Mouse (Mus musculus) neutrophil, adult 83 days (primary cell): Measurements from ENCODE around the gene Anapc15. TPM values are rescaled to one million over a fixed set of nuclear protein-coding genes. Genes with fewer than 3 reads are reported as not detected.

Experiments used
- total RNA-seq, 2 experiments: library from RNA; stranded (reverse); gene quantifications; one replicate each; pipeline ENCODE4 v1.2.4; 2023

The Anapc15 gene
- total RNA-seq, result 10 to 100 TPM; 50.0 to 57.1 TPM

DNA sequence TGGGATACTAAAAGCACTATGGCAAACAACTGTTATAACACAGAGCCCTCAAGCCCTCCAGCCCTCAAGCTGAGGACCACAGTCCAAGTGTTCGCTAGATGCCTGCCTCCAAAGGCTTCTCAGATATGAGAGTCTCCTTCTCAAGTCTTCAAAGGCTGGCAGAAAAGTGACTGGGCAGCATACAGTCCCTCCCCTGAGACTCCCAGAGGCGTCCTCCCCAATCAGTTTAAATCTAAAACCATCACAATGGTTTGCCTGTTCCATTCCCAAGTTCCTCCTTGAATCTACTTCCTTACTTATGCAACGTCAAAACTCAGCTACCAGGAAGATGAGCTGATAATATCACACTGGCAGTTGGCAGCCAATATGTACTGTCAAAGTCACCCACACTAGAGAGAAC, at the start of gene Anapc15:
Gene Anapc15 (plus strand): TSS at position 301 of the 400 bp plus-strand sequence.

GRCm38 (mm10) chr7:101817861-101818401, 45.6 kb upstream of the Anapc15 start, which contains the start of gene Phox2a:
Gene Phox2a (plus strand): TSS chr7:101818313.

DNA sequence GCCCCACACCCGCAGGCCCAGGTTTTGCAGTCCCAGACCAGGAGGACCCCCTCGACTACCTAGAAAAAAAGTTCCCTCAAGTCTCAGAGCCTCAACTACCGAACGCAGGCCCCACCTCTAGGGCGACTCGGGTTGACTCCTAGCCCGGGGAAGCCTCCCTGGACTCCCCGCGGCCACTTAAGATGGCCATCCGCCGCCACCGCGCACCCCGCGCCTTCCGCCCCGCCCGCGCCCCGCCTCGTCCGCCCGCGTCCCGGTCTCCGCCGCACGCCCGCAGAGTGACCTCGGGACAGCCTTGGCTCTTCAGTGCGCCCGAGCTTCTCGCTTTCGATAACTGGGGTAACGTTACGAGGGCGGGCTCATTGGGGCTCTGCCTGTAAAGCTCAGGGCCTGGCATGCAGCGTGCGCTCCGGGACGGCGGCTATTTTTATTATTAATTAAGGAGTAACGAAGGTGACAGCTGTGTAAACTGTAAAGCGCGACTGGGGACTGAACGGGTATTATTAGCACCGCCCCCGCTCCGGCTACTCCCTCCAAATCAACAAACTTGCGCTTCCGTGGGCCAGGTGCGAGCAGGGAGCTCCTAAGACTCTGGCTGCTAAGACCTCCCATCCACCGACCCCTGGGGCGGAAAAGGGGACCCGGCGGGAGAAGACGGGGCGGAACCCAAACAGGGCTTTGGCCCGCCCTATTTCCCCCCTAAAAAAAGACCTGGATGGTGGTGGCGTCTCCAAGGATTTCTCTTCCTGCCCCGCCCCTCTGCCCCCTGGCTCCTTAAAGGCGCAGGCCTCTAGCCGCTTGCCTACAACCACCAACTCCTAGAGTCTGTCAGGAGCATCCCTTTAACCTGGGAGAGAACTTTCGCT, 25.7 kb upstream of the Anapc15 start, which contains the start of gene Inppl1:
Gene Inppl1 (minus strand): TSS at position 624 of the 866 bp plus-strand sequence.

GRCm38 (mm10) chr7:101857094-101857493, 6.4 kb upstream of the Anapc15 start, which contains the start of gene Folr2:
Gene Folr2 (minus strand): TSS chr7:101857194.

DNA sequence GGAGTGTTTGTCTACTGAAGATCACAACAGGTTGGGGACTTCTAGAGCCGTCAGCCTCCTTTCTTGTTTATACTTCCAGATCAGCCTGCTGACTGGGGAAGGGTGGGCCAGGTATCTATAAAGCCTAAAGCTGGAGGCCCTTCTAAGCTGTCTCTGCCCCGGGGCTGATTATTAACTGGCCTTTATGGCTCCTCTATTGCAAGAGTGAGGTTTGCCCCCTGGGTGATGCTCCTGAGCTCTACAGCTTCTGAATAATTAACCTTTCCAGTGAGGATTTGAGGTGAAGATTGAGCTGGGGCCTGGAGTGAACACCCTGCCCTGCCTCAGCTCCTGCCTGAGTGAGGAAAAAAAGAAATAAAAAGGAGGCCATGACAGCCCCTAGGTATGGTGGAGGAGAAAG, 7.1 kb downstream of the Anapc15 start, which contains the start of gene Folr1:
Gene Folr1 (minus strand): TSS at position 160 of the 400 bp plus-strand sequence.

DNA sequence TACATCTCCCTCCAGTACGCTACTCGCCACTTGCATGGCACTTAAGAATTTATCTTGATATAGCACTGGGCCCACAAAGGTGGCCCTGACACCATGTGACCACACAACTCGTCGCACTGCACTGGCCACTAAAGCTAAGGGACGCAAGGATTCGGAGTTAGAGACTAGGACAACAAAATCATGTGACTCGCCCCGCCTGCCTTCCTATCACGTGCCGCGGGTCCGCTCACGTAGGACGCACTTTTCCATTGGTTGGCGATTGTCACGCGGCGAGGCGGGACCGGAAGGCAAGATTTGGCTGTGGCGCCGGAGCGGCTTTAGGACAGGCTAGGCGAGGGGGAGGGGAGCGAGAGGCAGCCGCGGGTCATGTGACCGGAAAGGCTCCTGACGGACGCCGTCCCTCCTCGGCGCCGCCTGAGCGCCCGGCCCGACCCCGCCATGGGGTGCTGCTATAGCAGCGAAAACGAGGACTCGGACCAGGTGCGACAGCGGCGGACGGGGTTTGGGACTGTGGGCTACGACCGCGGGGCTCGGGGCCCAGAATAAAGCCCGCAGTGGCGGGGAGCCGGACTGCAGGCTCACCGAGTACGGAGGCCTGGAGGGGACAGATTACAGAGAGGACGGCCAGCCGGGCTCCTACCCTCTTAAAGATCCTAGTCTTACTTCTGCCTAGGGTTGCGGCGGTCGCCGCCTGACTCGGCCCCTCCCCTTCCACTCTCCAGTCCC, 42.2 kb downstream of the Anapc15 start, which contains the start of gene Lamtor1:
Gene Lamtor1 (plus strand): TSS at position 344 of the 726 bp plus-strand sequence.

GRCm38 (mm10) chr7:101906287-101906681, 42.8 kb downstream of the Anapc15 start, which contains the start of gene Tomt:
Gene Tomt (minus strand): TSS chr7:101906359.

GRCm38 (mm10) chr7:101933751-101934240, 70.3 kb downstream of the Anapc15 start, which contains the start of the genes Lrrc51 and Numa1:
Gene Lrrc51 (minus strand): TSS chr7:101933895.
Gene Numa1 (plus strand): TSS chr7:101934111.

Other genes starting within 250 kb of the Anapc15 start
- gene Clpb, start 200.1 kb upstream of the Anapc15 start, total RNA-seq, result 10 to 100 TPM; 13.5 to 13.7 TPM
- not detected for gene Phox2a, start 45.4 kb upstream of the Anapc15 start, total RNA-seq
- gene Inppl1, start 25.5 kb upstream of the Anapc15 start, total RNA-seq, result 10 to 100 TPM; 19.2 to 23.3 TPM
- gene Folr2, start 6.5 kb upstream of the Anapc15 start, total RNA-seq, result 1 to 10 TPM; 1.3 to 1.8 TPM
- not detected for gene Folr1, start 7.1 kb downstream of the Anapc15 start, total RNA-seq
- 100 to 1,000 TPM; 107 to 110 TPM for gene Lamtor1, start 42.2 kb downstream of the Anapc15 start, total RNA-seq
- gene Tomt, start 42.6 kb downstream of the Anapc15 start, total RNA-seq, result not detected
- under 1 TPM in 1 of 2 experiments, not detected in 1; 0.88 TPM for gene Lrrc51, start 70.2 kb downstream of the Anapc15 start, total RNA-seq
- 100 to 1,000 TPM; 118 to 124 TPM for gene Numa1, start 70.4 kb downstream of the Anapc15 start, total RNA-seq
- gene Il18bp, start 155.0 kb downstream of the Anapc15 start, total RNA-seq, result 10 to 100 TPM; 26.8 to 30.1 TPM
- 10 to 100 TPM; 13.5 to 16.0 TPM for gene Rnf121, start 201.8 kb downstream of the Anapc15 start, total RNA-seq
- 10 to 100 TPM; 14.3 to 14.4 TPM for gene Xndc1, start 201.8 kb downstream of the Anapc15 start, total RNA-seq
- gene Xntrpc, start 202.0 kb downstream of the Anapc15 start, total RNA-seq, result 1 to 10 TPM; 1.4 to 2.0 TPM
- gene Trpc2, start 219.4 kb downstream of the Anapc15 start, total RNA-seq, result not detected
- not detected for gene Art1, start 238.0 kb downstream of the Anapc15 start, total RNA-seq
- gene Art5, start 245.8 kb downstream of the Anapc15 start, total RNA-seq, result not detected